In the genomic region with DNA sequence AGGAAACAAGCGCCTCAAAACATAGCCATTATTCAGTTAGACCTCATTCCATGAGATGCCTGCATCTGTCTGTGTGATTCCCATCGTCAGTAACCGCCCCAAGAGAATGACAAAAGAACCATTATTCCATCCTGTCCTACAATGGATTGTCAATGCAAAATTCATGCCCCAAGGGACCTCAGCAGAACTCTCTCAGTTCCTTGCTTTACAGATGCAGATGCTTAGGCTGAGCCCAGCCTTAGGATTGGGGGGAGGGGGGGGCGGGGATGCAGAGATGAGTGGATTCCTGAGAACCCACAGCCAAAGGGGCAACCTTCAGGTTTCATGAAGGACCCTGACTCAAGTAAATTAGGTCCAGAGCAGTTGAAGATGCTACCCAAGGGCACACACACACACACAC, we compare ENCODE assay signal across 8 mouse cellular contexts.
DNase-seq lines count a peak whose midpoint lies in the region; ATAC-seq and TF ChIP-seq lines count a peak whose summit lies in the region.
"Had no signal": no experiment of that assay in that cellular context is flagged by ENCODE, and none has a peak within 500 bp of the region (broad histone marks: within the 10 kb centered on the region; RNA-seq: fewer than 3 reads in every experiment).

No protein-coding gene starts in this region.

- H3K4me3 ChIP-seq in forebrain, embryonic 16.5 days (replicated peaks; ENCODE audit: low read length) = peak overlapping the region; percentile 67
- H3K4me3 ChIP-seq in liver, postnatal 0 days (ENCODE audit: low read depth, low read length) = no peak overlapping the region

- H3K27me3 ChIP-seq in forebrain, embryonic 16.5 days (replicated peaks; ENCODE audit: control insufficient read depth, insufficient read depth, low read length) = no peaks in the 10 kb centered on the region
- H3K27me3 ChIP-seq in liver, postnatal 0 days (ENCODE audit: insufficient read depth, low read length) = no peaks in the 10 kb centered on the region

- H3K27ac ChIP-seq in forebrain, embryonic 16.5 days (ENCODE audit: low read length) = no peak overlapping the region
- H3K27ac ChIP-seq in liver, postnatal 0 days (ENCODE audit: low read depth) = no peak overlapping the region

- H3K4me2 ChIP-seq in forebrain, embryonic 16.5 days (ENCODE audit: low read length) = peak overlapping the region; percentile 99
- H3K4me2 ChIP-seq in liver, postnatal 0 days (ENCODE audit: low read depth, low read length) = peak overlapping the region; percentile 88

- TF ChIP-seq CTCF in liver, postnatal 0 days (IDR thresholded peaks at IDR 0.05; ENCODE audit: low read depth) = no peak

- 16% methylated on average over 4 of the region's 4 CpGs for WGBS in forebrain, embryonic 16.5 days
- 46% methylated on average over 4 of the region's 4 CpGs for WGBS in liver, postnatal 0 days (ENCODE audit: insufficient replicate concordance)

- no peak for ATAC-seq in forebrain, embryonic 16.5 days
- ATAC-seq in liver, postnatal 0 days = no peak
- ATAC-seq in granulocyte monocyte progenitor cell, adult 5-6 weeks (replicated peaks; ENCODE audit: poor library complexity, severe bottlenecking) = no peak

- no peak for TF ChIP-seq EP300 in liver, postnatal 0 days (IDR thresholded peaks at IDR 0.05; ENCODE audit: low read depth)

- peaks cover 15% of the 10 kb centered on the region for H3K4me1 ChIP-seq in forebrain, embryonic 16.5 days (replicated peaks; ENCODE audit: control insufficient read depth, insufficient read depth, low read length)
- peaks cover 13% of the 10 kb centered on the region for H3K4me1 ChIP-seq in liver, postnatal 0 days (ENCODE audit: insufficient read depth)

- H3K9me3 ChIP-seq in forebrain, embryonic 16.5 days (ENCODE audit: control insufficient read depth, low read length) = no peaks in the 10 kb centered on the region
- H3K9me3 ChIP-seq in liver, postnatal 0 days (ENCODE audit: low read length) = no peaks in the 10 kb centered on the region
- H3K9me3 ChIP-seq: megakaryocyte, embryonic 14.5 days had no signal

- no peaks in the 10 kb centered on the region for H3K36me3 ChIP-seq in forebrain, embryonic 16.5 days (ENCODE audit: control insufficient read depth, insufficient read depth)
- H3K36me3 ChIP-seq in liver, postnatal 0 days (replicated peaks; ENCODE audit: insufficient read depth, low read length) = no peaks in the 10 kb centered on the region

- no peak overlapping the region for H3K9ac ChIP-seq in forebrain, embryonic 16.5 days (replicated peaks; ENCODE audit: low read depth, low read length)
- H3K9ac ChIP-seq in liver, postnatal 0 days (replicated peaks) = no peak overlapping the region

- DNase-seq in B cell, adult 2 months = peak; percentile 17 to 32
- peak; percentile 100 for DNase-seq in ES-CJ7 (ENCODE audit: low read depth, low spot score)
- DNase-seq in liver, postnatal 0 days = no peak
- no peak for DNase-seq in right cerebral cortex, postnatal 14 days
- DNase-seq in kidney, adult 8-10 months = no peak

Comparison
In these comparisons a context has a peak if more than half of its experiments do, and no peak if none do; other contexts are left out.
1. DNase-seq: peak in B cell, adult 2 months (2 of 2) and ES-CJ7 (single experiment); none in liver, postnatal 0 days (single experiment), right cerebral cortex, postnatal 14 days (single experiment) and kidney, adult 8-10 months (0 of 2).